Mouse (Mus musculus) stomach, embryonic 15.5 days (tissue): Measurements from ENCODE around the gene Man1c1. TPM values are rescaled to one million over a fixed set of nuclear protein-coding genes. Genes with fewer than 3 reads are reported as not detected.
A peak's percentile ranks its signal among the peaks of the same experiment; 100 is the strongest.

Source experiments
- ATAC-seq: fragments of 200-750 bp; cut with Nextera tagmentation; 2 replicates; pipeline ENCODE4 v1.8.0; 2017; ENCODE audit warnings: low read depth, moderate number of reproducible peaks, moderate TSS enrichment; ENCODE audit not compliant: insufficient read depth, low FRiP score
- H3K27ac ChIP-seq: fragments of 300-500 bp; sonication (generic); 2 replicates; pipeline ENCODE4 v1.5.1; 2015; ENCODE audit warnings: mild to moderate bottlenecking, inconsistent platforms
- H3K27me3 ChIP-seq: fragments of 300-500 bp; sonication (generic); replicated peaks from 2 replicates; pipeline ENCODE4 v1.6.1; 2015; ENCODE audit warnings: inconsistent platforms
- H3K36me3 ChIP-seq: fragments of 300-500 bp; sonication (generic); 2 replicates; pipeline ENCODE4 v1.6.1; 2015; ENCODE audit warnings: inconsistent platforms
- H3K4me1 ChIP-seq: fragments of 300-500 bp; sonication (generic); 2 replicates; pipeline ENCODE4 v1.6.1; 2015; ENCODE audit warnings: inconsistent platforms
- H3K4me2 ChIP-seq: fragments of 300-500 bp; sonication (generic); 2 replicates; pipeline ENCODE4 v1.6.1; 2015; ENCODE audit warnings: mild to moderate bottlenecking, inconsistent platforms
- H3K4me3 ChIP-seq: fragments of 300-500 bp; sonication (generic); replicated peaks from 2 replicates; pipeline ENCODE4 v1.5.1; 2015; ENCODE audit warnings: inconsistent platforms
- H3K9ac ChIP-seq: fragments of 300-500 bp; sonication (generic); 2 replicates; pipeline ENCODE4 v1.6.1; 2015; ENCODE audit warnings: inconsistent platforms
- H3K9me3 ChIP-seq: fragments of 300-500 bp; sonication (generic); 2 replicates; pipeline ENCODE4 v1.6.1; 2016; ENCODE audit warnings: inconsistent platforms
- WGBS: fragments of 180-500 bp; shearing (Covaris S2); methylation state at CpG from one replicate; pipeline ENCODE4 v1.1.7; 2015; 5-methylcytosine and 5-hydroxymethylcytosine counted together
- polyA plus RNA-seq: library from polyadenylated mRNA; unstranded; fragments of >200 nt; fragmentation: Nextera tagmentation; extraction: Ambion mirVana; gene quantifications from 2 replicates; pipeline ENCODE4 v1.2.1, GENCODE M21; 2015

The Man1c1 gene
- polyA plus RNA-seq, 1 experiment from 2014 or later: 2.5 TPM

- H3K4me2 ChIP-seq: no peak overlapping the region
- 76% methylated on average over 6 of the region's 6 CpGs for WGBS
Observed at GRCm38 (mm10) chr4:134569205-134569604, 134.9 kb downstream of the Man1c1 start.

GRCm38 (mm10) chr4:134567377-134568226, 136.5 kb downstream of the Man1c1 start:
- Histone ChIP-seq H3K27ac (no peak overlapping the region), H3K4me2 (no peak overlapping the region), H3K36me3 (no peaks in the 10 kb centered on the region), H3K4me1 (no peaks in the 10 kb centered on the region), H3K4me3 (no peak overlapping the region), H3K9me3 (no peaks in the 10 kb centered on the region), H3K27me3 (no peaks in the 10 kb centered on the region), H3K9ac (no peak overlapping the region)
- peak; percentile 43; the same call in 1 of the 2 replicates for ATAC-seq
- WGBS: 38% methylated on average over 19 of the region's 19 CpGs

More at GRCm38 (mm10) chr4:134569205-134569604, 134.9 kb downstream of the Man1c1 start:
- no peaks in the 10 kb centered on the region for H3K4me1 ChIP-seq
- H3K36me3 ChIP-seq: no peaks in the 10 kb centered on the region
- H3K27me3 ChIP-seq: no peaks in the 10 kb centered on the region
- H3K9me3 ChIP-seq: no peaks in the 10 kb centered on the region
- H3K27ac ChIP-seq: no peak overlapping the region
- ATAC-seq: no peak
- H3K9ac ChIP-seq: no peak overlapping the region
- H3K4me3 ChIP-seq: no peak overlapping the region

- Histone ChIP-seq H3K4me2 (no peak overlapping the region), H3K27ac (no peak overlapping the region), H3K9ac (no peak overlapping the region), H3K4me3 (no peak overlapping the region), H3K9me3 (no peaks in the 10 kb centered on the region), H3K4me1 (no peaks in the 10 kb centered on the region), H3K27me3 (no peaks in the 10 kb centered on the region), H3K36me3 (no peaks in the 10 kb centered on the region)
- ATAC-seq: no peak
- 80% methylated on average over 6 of the region's 6 CpGs for WGBS
Observed at GRCm38 (mm10) chr4:134564093-134564492, 140.0 kb downstream of the Man1c1 start.

GRCm38 (mm10) chr4:134563624-134564023, 140.5 kb downstream of the Man1c1 start:
- no peaks in the 10 kb centered on the region for H3K4me1 ChIP-seq
- no peak overlapping the region for H3K4me3 ChIP-seq
- H3K27ac ChIP-seq: no peak overlapping the region
- ATAC-seq: no peak
- H3K9ac ChIP-seq: no peak overlapping the region
- 84% methylated on average over 16 of the region's 16 CpGs for WGBS
- no peak overlapping the region for H3K4me2 ChIP-seq
- no peaks in the 10 kb centered on the region for H3K36me3 ChIP-seq
- H3K27me3 ChIP-seq: no peaks in the 10 kb centered on the region
- no peaks in the 10 kb centered on the region for H3K9me3 ChIP-seq

- Histone ChIP-seq H3K9me3 (no peaks in the 10 kb centered on the region), H3K36me3 (no peaks in the 10 kb centered on the region), H3K4me3 (no peak overlapping the region), H3K27me3 (no peaks in the 10 kb centered on the region), H3K27ac (no peak overlapping the region), H3K9ac (no peak overlapping the region), H3K4me2 (no peak overlapping the region), H3K4me1 (0 out of 2 replicates have a peak, but pooled peaks cover 7% of the 10 kb centered on the region)
- WGBS: 71% methylated on average over 2 of the region's 2 CpGs
- ATAC-seq: no peak
Observed at GRCm38 (mm10) chr4:134562014-134562413, 142.1 kb downstream of the Man1c1 start.

GRCm38 (mm10) chr4:134560699-134561098, 143.4 kb downstream of the Man1c1 start:
- no peak overlapping the region for H3K4me3 ChIP-seq
- H3K4me2 ChIP-seq: no peak overlapping the region
- H3K36me3 ChIP-seq: no peaks in the 10 kb centered on the region
- 91% methylated on average over 8 of the region's 8 CpGs for WGBS
- H3K9me3 ChIP-seq: no peaks in the 10 kb centered on the region
- H3K4me1 ChIP-seq: 0 out of 2 replicates have a peak, but pooled peaks cover 7% of the 10 kb centered on the region
- ATAC-seq: no peak
- H3K9ac ChIP-seq: no peak overlapping the region
- H3K27ac ChIP-seq: no peak overlapping the region
- no peaks in the 10 kb centered on the region for H3K27me3 ChIP-seq

GRCm38 (mm10) chr4:134559154-134559553, 144.9 kb downstream of the Man1c1 start:
- no peak overlapping the region for H3K4me3 ChIP-seq
- H3K9ac ChIP-seq: no peak overlapping the region
- no peaks in the 10 kb centered on the region for H3K9me3 ChIP-seq
- no peaks in the 10 kb centered on the region for H3K36me3 ChIP-seq
- H3K27ac ChIP-seq: no peak overlapping the region
- H3K4me2 ChIP-seq: no peak overlapping the region
- ATAC-seq: no peak
- WGBS: 71% methylated on average over 7 of the region's 7 CpGs
- no peaks in the 10 kb centered on the region for H3K27me3 ChIP-seq
- H3K4me1 ChIP-seq: 0 out of 2 replicates have a peak, but pooled peaks cover 7% of the 10 kb centered on the region

GRCm38 (mm10) chr4:134558570-134559113, 145.4 kb downstream of the Man1c1 start:
- no peak overlapping the region for H3K4me3 ChIP-seq
- H3K4me2 ChIP-seq: no peak overlapping the region
- WGBS: 47% methylated on average over 9 of the region's 9 CpGs
- 0 out of 2 replicates have a peak, but pooled peaks cover 7% of the 10 kb centered on the region for H3K4me1 ChIP-seq
- H3K27ac ChIP-seq: no peak overlapping the region
- ATAC-seq: no peak
- H3K9me3 ChIP-seq: no peaks in the 10 kb centered on the region
- no peak overlapping the region for H3K9ac ChIP-seq
- no peaks in the 10 kb centered on the region for H3K36me3 ChIP-seq
- no peaks in the 10 kb centered on the region for H3K27me3 ChIP-seq

GRCm38 (mm10) chr4:134557626-134558249, 146.4 kb downstream of the Man1c1 start:
- Histone ChIP-seq H3K4me1 (0 out of 2 replicates have a peak, but pooled peaks cover 7% of the 10 kb centered on the region), H3K27me3 (no peaks in the 10 kb centered on the region), H3K9me3 (no peaks in the 10 kb centered on the region), H3K36me3 (no peaks in the 10 kb centered on the region), H3K9ac (no peak overlapping the region), H3K27ac (no peak overlapping the region), H3K4me3 (no peak overlapping the region), H3K4me2 (no peak overlapping the region)
- WGBS: 13% methylated on average over 16 of the region's 16 CpGs
- no peak for ATAC-seq

- no peak overlapping the region for H3K27ac ChIP-seq
- H3K36me3 ChIP-seq: no peaks in the 10 kb centered on the region
- H3K9ac ChIP-seq: no peak overlapping the region
- peaks cover 12% of the 10 kb centered on the region; the same call in 1 of the 2 replicates for H3K4me1 ChIP-seq
- H3K4me2 ChIP-seq: no peak overlapping the region
- no peak for ATAC-seq
- H3K27me3 ChIP-seq: no peaks in the 10 kb centered on the region
- no peaks in the 10 kb centered on the region for H3K9me3 ChIP-seq
- H3K4me3 ChIP-seq: no peak overlapping the region
- WGBS: 66% methylated on average over 8 of the region's 8 CpGs
Observed at GRCm38 (mm10) chr4:134555956-134556580, 148.0 kb downstream of the Man1c1 start.

GRCm38 (mm10) chr4:134553631-134554030, 150.5 kb downstream of the Man1c1 start:
- H3K27ac ChIP-seq: no peak overlapping the region
- no peak overlapping the region for H3K9ac ChIP-seq
- WGBS: 89% methylated on average over 1 of the region's 1 CpGs
- no peak overlapping the region for H3K4me2 ChIP-seq
- 0 out of 2 replicates have a peak, but pooled peaks cover 4% of the 10 kb centered on the region for H3K9me3 ChIP-seq
- ATAC-seq: no peak
- H3K4me1 ChIP-seq: peaks cover 15% of the 10 kb centered on the region; the same call in 1 of the 2 replicates
- peaks cover 11% of the 10 kb centered on the region; the same call in 1 of the 2 replicates for H3K36me3 ChIP-seq
- H3K27me3 ChIP-seq: no peaks in the 10 kb centered on the region
- H3K4me3 ChIP-seq: no peak overlapping the region
